Mouse (Mus musculus): Measurements from ENCODE around the gene Dusp10.

- TF ChIP-seq CTCF (IDR thresholded peaks at IDR 0.05; ENCODE audit: borderline replicate concordance, insufficient read depth, low read depth, low read length) (no peak), POLR2A (IDR thresholded peaks at IDR 0.05; ENCODE audit: borderline replicate concordance, insufficient read depth, low read length) (no peak)
These were observed 63.0 kb downstream of the Dusp10 start for GRCm38 (mm10) chr1:184076065-184076464.

Measured in cerebellum, adult 2 months (tissue).